Mouse (Mus musculus) hindlimb bud, embryonic 11.5 days (tissue): ENCODE measurements around the gene Sv2b.

Source experiments
- DNase-seq: peaks from one replicate; pipeline ENCODE4 v3.0.0-alpha.2; 2012; ENCODE audit warnings: low read depth, low spot score; ENCODE audit errors: extremely low spot score

Gene Sv2b

GRCm38 (mm10) chr7:75295228-75295865, 13.7 kb downstream of the Sv2b start:
- no peak for DNase-seq

- DNase-seq = no peak
Observed at GRCm38 (mm10) chr7:75292246-75292645, 16.8 kb downstream of the Sv2b start.

GRCm38 (mm10) chr7:75290554-75290953, 18.5 kb downstream of the Sv2b start:
- no peak for DNase-seq

GRCm38 (mm10) chr7:75287237-75287636, 21.8 kb downstream of the Sv2b start:
- no peak for DNase-seq

GRCm38 (mm10) chr7:75282951-75283350, 26.1 kb downstream of the Sv2b start:
- no peak for DNase-seq

- DNase-seq = no peak
Observed at GRCm38 (mm10) chr7:75282080-75282650, 26.9 kb downstream of the Sv2b start.

GRCm38 (mm10) chr7:75281106-75281505, 28.0 kb downstream of the Sv2b start:
- no peak for DNase-seq

GRCm38 (mm10) chr7:75277847-75278246, 31.2 kb downstream of the Sv2b start:
- DNase-seq = no peak

- no peak for DNase-seq
Observed at GRCm38 (mm10) chr7:75276739-75277138, 32.3 kb downstream of the Sv2b start.

GRCm38 (mm10) chr7:75274518-75274917, 34.5 kb downstream of the Sv2b start:
- no peak for DNase-seq

- DNase-seq = no peak
Observed at GRCm38 (mm10) chr7:75273633-75274032, 35.4 kb downstream of the Sv2b start.

GRCm38 (mm10) chr7:75271921-75272381, 37.1 kb downstream of the Sv2b start:
- DNase-seq = no peak

GRCm38 (mm10) chr7:75271306-75271705, 37.8 kb downstream of the Sv2b start:
- no peak for DNase-seq

- no peak for DNase-seq
Observed at GRCm38 (mm10) chr7:75267236-75267635, 41.8 kb downstream of the Sv2b start.

- no peak for DNase-seq
Observed at GRCm38 (mm10) chr7:75265241-75265640, 43.8 kb downstream of the Sv2b start.

GRCm38 (mm10) chr7:75259945-75260344, 49.1 kb downstream of the Sv2b start:
- DNase-seq = peak; percentile 42

- no peak for DNase-seq
Observed at GRCm38 (mm10) chr7:75253611-75254250, 55.3 kb downstream of the Sv2b start.

- DNase-seq = no peak
Observed at GRCm38 (mm10) chr7:75240754-75241507, 68.1 kb downstream of the Sv2b start.

- DNase-seq = no peak
Observed at GRCm38 (mm10) chr7:75236386-75236785, 72.7 kb downstream of the Sv2b start.

- no peak for DNase-seq
Observed at GRCm38 (mm10) chr7:75224206-75224605, 84.9 kb downstream of the Sv2b start.

- no peak for DNase-seq
Observed at GRCm38 (mm10) chr7:75222704-75223431, 86.2 kb downstream of the Sv2b start.
